Mouse (Mus musculus): ENCODE data around the gene Ski. TPM values are rescaled to one million over a fixed set of nuclear protein-coding genes. Genes with fewer than 3 reads are reported as not detected.

The Ski gene
- polyA plus RNA-seq, 1 experiment from 2014 or later = 13.3 TPM

DNA sequence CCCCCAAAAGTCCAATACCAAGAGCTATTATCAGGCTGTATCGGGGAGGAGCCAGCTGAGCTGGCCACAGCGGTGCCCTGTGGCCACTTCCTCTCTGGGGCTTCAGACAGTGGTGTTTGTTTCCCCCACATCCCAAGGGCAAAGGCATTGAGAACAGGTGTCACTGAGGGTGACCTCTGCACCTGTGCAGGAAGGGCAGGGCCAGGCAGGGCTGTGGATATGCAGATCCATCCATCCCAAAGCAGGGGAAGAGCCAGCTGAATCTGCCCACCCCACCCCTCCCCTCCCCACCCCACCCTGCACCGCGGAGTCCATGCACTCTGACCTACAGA, 59.1 kb downstream of the Ski start:
- Histone ChIP-seq H3K4me2 (replicated peaks; ENCODE audit: low read depth) (peak overlapping the region; percentile 46), H3K27ac (ENCODE audit: low read depth, low read length) (peak overlapping the region; percentile 91), H3K27me3 (replicated peaks; ENCODE audit: control insufficient read depth, insufficient read depth, low read length) (no peaks in the 10 kb centered on the region), H3K4me3 (ENCODE audit: low read depth, low read length) (no peak overlapping the region), H3K36me3 (ENCODE audit: control insufficient read depth, insufficient read depth) (peaks cover 19% of the 10 kb centered on the region), H3K9me3 (ENCODE audit: control insufficient read depth) (no peaks in the 10 kb centered on the region), H3K4me1 (replicated peaks; ENCODE audit: control insufficient read depth, insufficient read depth, low read length) (peaks cover 32% of the 10 kb centered on the region), H3K9ac (ENCODE audit: low read depth, low read length) (no peak overlapping the region)
- WGBS = 24% methylated on average over 4 of the region's 4 CpGs
- peak; percentile 40 for ATAC-seq
- TF ChIP-seq CTCF (IDR thresholded peaks at IDR 0.05; ENCODE audit: low read depth) = peak; percentile 11; the same call in 1 of the 2 replicates

DNA sequence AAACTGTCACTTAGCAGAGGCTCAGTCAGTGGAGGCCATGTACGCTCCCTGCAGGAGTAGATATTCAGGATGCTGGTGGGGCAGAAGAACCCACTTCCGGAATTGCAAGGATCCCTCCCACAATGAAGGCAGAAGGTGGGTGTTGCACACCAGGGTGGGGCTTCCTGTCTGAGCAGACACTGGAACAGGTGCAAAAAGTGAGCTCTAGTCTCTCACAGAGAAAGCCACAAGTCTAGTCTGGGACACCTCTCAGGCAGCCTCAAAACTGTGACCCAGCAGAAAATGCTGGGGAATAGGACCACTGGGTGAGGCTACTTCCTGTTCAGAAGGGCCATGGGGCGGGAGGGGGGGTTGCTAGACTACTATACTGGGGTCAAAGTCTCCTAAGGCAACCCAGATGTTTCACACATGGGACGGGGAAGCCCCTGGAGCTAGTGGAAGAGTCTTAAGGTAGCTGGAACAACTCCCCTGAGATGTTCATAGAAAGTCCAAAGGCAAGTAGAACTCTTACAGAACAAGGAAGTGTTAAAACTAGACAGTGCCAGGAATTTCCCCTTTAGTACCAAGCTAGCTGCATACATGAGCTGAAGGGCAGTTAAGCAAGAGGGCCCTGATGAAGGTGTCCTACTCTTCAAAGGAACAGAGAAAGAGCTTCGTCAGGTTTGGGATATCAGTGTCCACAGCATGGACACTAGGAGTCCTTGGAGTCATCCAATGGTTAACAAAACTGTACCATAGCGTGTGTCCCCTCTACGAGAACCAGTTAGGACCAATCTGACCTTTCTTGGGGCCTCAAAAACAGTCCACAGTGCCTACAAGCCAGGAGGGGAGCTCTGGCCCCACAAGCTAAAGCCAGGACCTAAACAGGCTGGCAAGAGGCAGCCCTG, 59.7 kb downstream of the Ski start:
- ATAC-seq = peak; percentile 87
- WGBS = 24% methylated on average over 7 of the region's 7 CpGs
- Histone ChIP-seq H3K36me3 (ENCODE audit: control insufficient read depth, insufficient read depth) (peaks cover 24% of the 10 kb centered on the region), H3K4me1 (replicated peaks; ENCODE audit: control insufficient read depth, insufficient read depth, low read length) (peaks cover 32% of the 10 kb centered on the region), H3K27me3 (replicated peaks; ENCODE audit: control insufficient read depth, insufficient read depth, low read length) (no peaks in the 10 kb centered on the region), H3K27ac (ENCODE audit: low read depth, low read length) (peak overlapping the region; percentile 91), H3K4me2 (replicated peaks; ENCODE audit: low read depth) (peak overlapping the region; percentile 46), H3K9me3 (ENCODE audit: control insufficient read depth) (no peaks in the 10 kb centered on the region), H3K9ac (ENCODE audit: low read depth, low read length) (no peak overlapping the region), H3K4me3 (ENCODE audit: low read depth, low read length) (no peak overlapping the region)
- TF ChIP-seq CTCF (IDR thresholded peaks at IDR 0.05; ENCODE audit: low read depth) = no peak; the same call in 1 of the 2 replicates

DNA sequence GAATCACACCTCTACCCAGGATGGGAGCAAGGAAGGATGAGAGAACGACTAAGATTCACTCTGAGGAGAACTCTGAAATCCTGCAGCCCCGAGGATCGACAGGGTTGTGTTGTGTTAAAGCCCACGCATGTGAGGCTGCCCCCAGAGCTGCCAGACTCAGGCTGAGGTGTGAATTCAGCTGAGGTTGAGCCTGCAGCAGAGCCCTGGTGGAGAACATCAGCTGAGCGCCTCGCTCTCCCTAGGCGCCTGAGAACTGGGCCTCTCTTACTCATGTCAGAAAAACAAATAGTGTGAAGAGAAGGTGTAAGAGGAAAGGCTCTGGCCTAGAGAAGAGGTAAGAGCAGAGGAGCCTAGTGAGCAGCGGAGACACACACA, 63.9 kb downstream of the Ski start:
- Histone ChIP-seq H3K4me3 (ENCODE audit: low read depth, low read length) (no peak overlapping the region), H3K27ac (ENCODE audit: low read depth, low read length) (no peak overlapping the region; the same call in 1 of the 2 replicates), H3K4me2 (replicated peaks; ENCODE audit: low read depth) (no peak overlapping the region), H3K9me3 (ENCODE audit: control insufficient read depth) (no peaks in the 10 kb centered on the region), H3K9ac (ENCODE audit: low read depth, low read length) (no peak overlapping the region), H3K4me1 (replicated peaks; ENCODE audit: control insufficient read depth, insufficient read depth, low read length) (peaks cover 21% of the 10 kb centered on the region), H3K36me3 (ENCODE audit: control insufficient read depth, insufficient read depth) (peaks cover 60% of the 10 kb centered on the region), H3K27me3 (replicated peaks; ENCODE audit: control insufficient read depth, insufficient read depth, low read length) (no peaks in the 10 kb centered on the region)
- TF ChIP-seq CTCF (IDR thresholded peaks at IDR 0.05; ENCODE audit: low read depth) = no peak
- ATAC-seq = no peak
- 78% methylated on average over 8 of the region's 8 CpGs for WGBS

DNA sequence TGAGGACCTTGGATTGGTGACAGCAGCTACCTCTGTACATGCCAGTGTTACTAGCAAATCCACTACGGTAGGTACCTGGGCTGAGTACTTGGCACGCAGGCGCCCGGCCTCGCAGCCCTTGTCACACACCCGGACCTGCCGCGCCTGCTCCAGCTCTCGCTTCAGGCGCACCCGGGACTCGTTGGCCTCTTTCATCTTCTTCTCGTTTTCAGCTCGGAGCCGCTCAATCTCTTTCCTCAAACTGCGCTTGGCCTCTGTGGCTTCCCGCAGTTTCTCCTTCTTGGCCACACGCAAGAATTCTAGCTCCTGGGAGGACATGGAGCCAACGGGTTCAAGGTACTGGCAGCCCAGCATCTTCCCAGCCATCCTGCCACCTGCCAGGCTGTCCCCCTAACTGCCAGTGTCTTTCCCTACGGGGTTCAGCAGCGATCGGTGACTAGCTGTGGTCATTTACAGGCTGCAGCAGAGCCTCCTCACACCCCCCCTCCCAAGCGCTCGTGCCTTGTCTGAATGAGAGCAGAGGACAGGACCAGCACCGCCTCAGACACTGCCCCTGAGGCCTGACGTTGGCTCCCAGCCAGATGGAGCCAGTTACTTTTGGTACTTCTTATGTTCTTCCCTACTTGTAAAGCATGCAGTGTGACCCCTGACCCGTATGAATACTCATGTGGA, 64.4 kb downstream of the Ski start:
- H3K4me3 ChIP-seq (ENCODE audit: low read depth, low read length) = no peak overlapping the region

DNA sequence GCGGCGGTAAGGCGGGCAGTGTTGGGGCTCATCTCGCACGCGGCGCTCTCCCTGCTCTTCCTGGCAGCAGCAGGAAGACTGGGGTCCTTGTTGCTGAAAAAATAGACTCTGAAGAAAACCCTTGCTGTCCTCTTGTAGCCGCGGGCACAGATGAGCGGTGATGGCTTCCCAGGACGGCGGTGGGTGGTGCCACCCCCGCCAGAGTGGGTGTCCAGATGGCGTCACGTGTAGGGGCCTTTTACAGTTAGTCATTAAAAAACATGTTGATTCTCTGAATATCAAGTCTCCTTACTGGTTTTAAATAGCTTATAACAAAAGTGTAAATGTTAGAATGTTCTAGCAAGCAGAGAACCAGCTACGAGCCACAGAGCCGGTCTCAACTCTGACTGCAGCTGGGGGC, 65.7 kb downstream of the Ski start:
- 94% methylated on average over 17 of the region's 17 CpGs for WGBS
- peaks cover 60% of the 10 kb centered on the region for H3K36me3 ChIP-seq (ENCODE audit: control insufficient read depth, insufficient read depth)

More for the DNA sequence above, 64.4 kb downstream of the Ski start:
- 86% methylated on average over 27 of the region's 27 CpGs for WGBS
- H3K27ac ChIP-seq (ENCODE audit: low read depth, low read length) = no peak overlapping the region
- H3K27me3 ChIP-seq (replicated peaks; ENCODE audit: control insufficient read depth, insufficient read depth, low read length) = no peaks in the 10 kb centered on the region
- no peaks in the 10 kb centered on the region for H3K9me3 ChIP-seq (ENCODE audit: control insufficient read depth)
- H3K36me3 ChIP-seq (ENCODE audit: control insufficient read depth, insufficient read depth) = peaks cover 60% of the 10 kb centered on the region
- peaks cover 16% of the 10 kb centered on the region for H3K4me1 ChIP-seq (replicated peaks; ENCODE audit: control insufficient read depth, insufficient read depth, low read length)
- no peak overlapping the region for H3K9ac ChIP-seq (ENCODE audit: low read depth, low read length)
- no peak for TF ChIP-seq CTCF (IDR thresholded peaks at IDR 0.05; ENCODE audit: low read depth)
- no peak for ATAC-seq
- no peak overlapping the region for H3K4me2 ChIP-seq (replicated peaks; ENCODE audit: low read depth)

DNA sequence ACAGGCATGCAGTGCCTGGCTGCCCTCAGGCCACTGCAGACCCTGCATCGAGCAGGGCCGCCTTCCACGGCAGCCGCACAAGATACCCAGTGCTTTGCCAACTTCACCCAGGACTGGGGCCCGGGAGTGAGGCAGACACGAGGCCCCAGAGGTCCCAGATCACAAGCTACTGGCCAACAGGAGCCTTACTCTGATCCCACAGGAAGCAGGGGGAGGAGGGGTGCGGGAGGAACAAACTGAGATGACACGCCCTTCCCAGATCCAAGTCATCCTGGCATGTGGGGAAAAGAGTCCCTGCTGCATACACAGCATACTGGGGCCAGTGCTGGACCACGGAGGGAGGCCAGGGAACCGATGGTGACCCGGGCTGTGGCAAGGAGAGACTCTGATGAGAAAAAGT, 67.4 kb downstream of the Ski start:
- H3K27ac ChIP-seq (ENCODE audit: low read depth, low read length) = 0 out of 2 replicates have a peak overlapping the region, but pooled peaks have one; percentile 9

More for the DNA sequence above, 65.7 kb downstream of the Ski start:
- no peak for TF ChIP-seq CTCF (IDR thresholded peaks at IDR 0.05; ENCODE audit: low read depth)
- H3K9ac ChIP-seq (ENCODE audit: low read depth, low read length) = no peak overlapping the region
- H3K27ac ChIP-seq (ENCODE audit: low read depth, low read length) = no peak overlapping the region
- H3K4me1 ChIP-seq (replicated peaks; ENCODE audit: control insufficient read depth, insufficient read depth, low read length) = peaks cover 6% of the 10 kb centered on the region
- no peaks in the 10 kb centered on the region for H3K9me3 ChIP-seq (ENCODE audit: control insufficient read depth)
- H3K4me3 ChIP-seq (ENCODE audit: low read depth, low read length) = no peak overlapping the region
- no peaks in the 10 kb centered on the region for H3K27me3 ChIP-seq (replicated peaks; ENCODE audit: control insufficient read depth, insufficient read depth, low read length)
- no peak overlapping the region for H3K4me2 ChIP-seq (replicated peaks; ENCODE audit: low read depth)
- no peak for ATAC-seq

More for the DNA sequence above, 67.4 kb downstream of the Ski start:
- Histone ChIP-seq H3K4me3 (ENCODE audit: low read depth, low read length) (no peak overlapping the region), H3K9ac (ENCODE audit: low read depth, low read length) (no peak overlapping the region), H3K4me1 (replicated peaks; ENCODE audit: control insufficient read depth, insufficient read depth, low read length) (peaks cover 2% of the 10 kb centered on the region), H3K9me3 (ENCODE audit: control insufficient read depth) (no peaks in the 10 kb centered on the region), H3K4me2 (replicated peaks; ENCODE audit: low read depth) (no peak overlapping the region), H3K27me3 (replicated peaks; ENCODE audit: control insufficient read depth, insufficient read depth, low read length) (no peaks in the 10 kb centered on the region), H3K36me3 (ENCODE audit: control insufficient read depth, insufficient read depth) (peaks cover 57% of the 10 kb centered on the region)
- ATAC-seq = no peak
- no peak for TF ChIP-seq CTCF (IDR thresholded peaks at IDR 0.05; ENCODE audit: low read depth)
- 63% methylated on average over 11 of the region's 11 CpGs for WGBS

Measured in intestine, postnatal 0 days (tissue).